Mouse (Mus musculus): ENCODE data around the gene Timm29. TPM values are rescaled to one million over a fixed set of nuclear protein-coding genes. Genes with fewer than 3 reads are reported as not detected.

The Timm29 gene
- total and polyA plus RNA-seq, 2 experiments from 2014 or later = 23.2 to 44.6 TPM

- no peaks in the 10 kb centered on the region for H3K27me3 ChIP-seq (ENCODE audit: control insufficient read depth, insufficient read depth, low read length)
- H3K9ac ChIP-seq (replicated peaks; ENCODE audit: low read depth, low read length) = no peak overlapping the region
- H3K9me3 ChIP-seq (replicated peaks; ENCODE audit: control insufficient read depth, low read length) = no peaks in the 10 kb centered on the region
- no peak for DNase-seq (ENCODE audit: low spot score)
- no peak overlapping the region for H3K4me3 ChIP-seq (ENCODE audit: low read depth, low read length)
- ATAC-seq (ENCODE audit: insufficient read depth, low read depth) = no peak
- H3K4me2 ChIP-seq (ENCODE audit: low read depth, low read length) = no peak overlapping the region
- H3K4me1 ChIP-seq (ENCODE audit: control insufficient read depth, insufficient read depth) = no peaks in the 10 kb centered on the region
- H3K27ac ChIP-seq (ENCODE audit: low read depth) = no peak overlapping the region
- 59% methylated on average over 1 of the region's 1 CpGs for WGBS
- TF ChIP-seq EP300 (IDR thresholded peaks at IDR 0.05; ENCODE audit: low read depth) (no peak), CTCF (IDR thresholded peaks at IDR 0.05; ENCODE audit: low read depth) (no peak)
- no peaks in the 10 kb centered on the region for H3K36me3 ChIP-seq (replicated peaks; ENCODE audit: control insufficient read depth, insufficient read depth, low read length)
Observed at GRCm38 (mm10) chr9:21606648-21607047, 14.1 kb downstream of the Timm29 start.

- 72% methylated on average over 1 of the region's 1 CpGs for WGBS
- no peak for ATAC-seq (ENCODE audit: insufficient read depth, low read depth)
- no peak overlapping the region for H3K27ac ChIP-seq (ENCODE audit: low read depth)
Observed at GRCm38 (mm10) chr9:21609861-21610260, 17.3 kb downstream of the Timm29 start.

GRCm38 (mm10) chr9:21614864-21615616 is 22.5 kb downstream of the Timm29 start:
- 76% methylated on average over 15 of the region's 15 CpGs for WGBS
- Histone ChIP-seq H3K4me3 (ENCODE audit: low read depth, low read length) (peak overlapping the region; percentile 74), H3K36me3 (replicated peaks; ENCODE audit: control insufficient read depth, insufficient read depth, low read length) (no peaks in the 10 kb centered on the region), H3K9ac (replicated peaks; ENCODE audit: low read depth, low read length) (peak overlapping the region; percentile 55), H3K27ac (ENCODE audit: low read depth) (peak overlapping the region; percentile 92), H3K4me1 (ENCODE audit: control insufficient read depth, insufficient read depth) (peaks cover 14% of the 10 kb centered on the region), H3K27me3 (ENCODE audit: control insufficient read depth, insufficient read depth, low read length) (no peaks in the 10 kb centered on the region), H3K4me2 (ENCODE audit: low read depth, low read length) (peak overlapping the region; percentile 62), H3K9me3 (replicated peaks; ENCODE audit: control insufficient read depth, low read length) (no peaks in the 10 kb centered on the region)
- DNase-seq (ENCODE audit: low spot score) (no peak), ATAC-seq (ENCODE audit: insufficient read depth, low read depth) (no peak)
- TF ChIP-seq EP300 (IDR thresholded peaks at IDR 0.05; ENCODE audit: low read depth) (no peak), CTCF (IDR thresholded peaks at IDR 0.05; ENCODE audit: low read depth) (no peak)

More at GRCm38 (mm10) chr9:21609861-21610260, 17.3 kb downstream of the Timm29 start:
- Histone ChIP-seq H3K9me3 (replicated peaks; ENCODE audit: control insufficient read depth, low read length) (no peaks in the 10 kb centered on the region), H3K27me3 (ENCODE audit: control insufficient read depth, insufficient read depth, low read length) (no peaks in the 10 kb centered on the region), H3K4me1 (ENCODE audit: control insufficient read depth, insufficient read depth) (no peaks in the 10 kb centered on the region), H3K36me3 (replicated peaks; ENCODE audit: control insufficient read depth, insufficient read depth, low read length) (no peaks in the 10 kb centered on the region), H3K4me3 (ENCODE audit: low read depth, low read length) (no peak overlapping the region), H3K4me2 (ENCODE audit: low read depth, low read length) (no peak overlapping the region), H3K9ac (replicated peaks; ENCODE audit: low read depth, low read length) (no peak overlapping the region)
- TF ChIP-seq CTCF (IDR thresholded peaks at IDR 0.05; ENCODE audit: low read depth) (no peak), EP300 (IDR thresholded peaks at IDR 0.05; ENCODE audit: low read depth) (no peak)
- no peak for DNase-seq (ENCODE audit: low spot score)

GRCm38 (mm10) chr9:21615617-21616231 is 23.2 kb downstream of the Timm29 start, which contains the start of gene Smarca4:
Smarca4 (plus strand) TSS chr9:21616169.
- peak within 1 kb of the TSS; percentile 87 for H3K9ac ChIP-seq (replicated peaks; ENCODE audit: low read depth, low read length)
- peak within 1 kb of the TSS; percentile 74 for H3K4me3 ChIP-seq (ENCODE audit: low read depth, low read length)
- no peaks in the 10 kb centered on the region for H3K27me3 ChIP-seq (ENCODE audit: control insufficient read depth, insufficient read depth, low read length)
- H3K27ac ChIP-seq (ENCODE audit: low read depth) = peak within 1 kb of the TSS; percentile 93
- H3K9me3 ChIP-seq (replicated peaks; ENCODE audit: control insufficient read depth, low read length) = no peaks in the 10 kb centered on the region
- peak; percentile 97 for ATAC-seq (ENCODE audit: insufficient read depth, low read depth)
- H3K4me2 ChIP-seq (ENCODE audit: low read depth, low read length) = peak within 1 kb of the TSS; percentile 70
- H3K4me1 ChIP-seq (ENCODE audit: control insufficient read depth, insufficient read depth) = peaks cover 14% of the 10 kb centered on the region
- TF ChIP-seq EP300 (IDR thresholded peaks at IDR 0.05; ENCODE audit: low read depth) = no peak
- TF ChIP-seq CTCF (IDR thresholded peaks at IDR 0.05; ENCODE audit: low read depth) = no peak
- peak; percentile 98 for DNase-seq (ENCODE audit: low spot score)
- WGBS = under 1% methylated on average over 43 of the region's 45 CpGs
- H3K36me3 ChIP-seq (replicated peaks; ENCODE audit: control insufficient read depth, insufficient read depth, low read length) = no peaks in the 10 kb centered on the region

GRCm38 (mm10) chr9:21616232-21616781 is 23.8 kb downstream of the Timm29 start:
- Histone ChIP-seq H3K36me3 (replicated peaks; ENCODE audit: control insufficient read depth, insufficient read depth, low read length) (no peaks in the 10 kb centered on the region), H3K4me2 (ENCODE audit: low read depth, low read length) (peak overlapping the region; percentile 70), H3K27ac (ENCODE audit: low read depth) (peak overlapping the region; percentile 93), H3K9ac (replicated peaks; ENCODE audit: low read depth, low read length) (peak overlapping the region; percentile 87), H3K4me3 (ENCODE audit: low read depth, low read length) (peak overlapping the region; percentile 74), H3K4me1 (ENCODE audit: control insufficient read depth, insufficient read depth) (peaks cover 14% of the 10 kb centered on the region), H3K9me3 (replicated peaks; ENCODE audit: control insufficient read depth, low read length) (no peaks in the 10 kb centered on the region), H3K27me3 (ENCODE audit: control insufficient read depth, insufficient read depth, low read length) (no peaks in the 10 kb centered on the region)
- 1% methylated on average over 57 of the region's 57 CpGs for WGBS
- TF ChIP-seq CTCF (IDR thresholded peaks at IDR 0.05; ENCODE audit: low read depth) (no peak), EP300 (IDR thresholded peaks at IDR 0.05; ENCODE audit: low read depth) (no peak)
- ATAC-seq (ENCODE audit: insufficient read depth, low read depth) = peak; percentile 82
- peak; percentile 87 for DNase-seq (ENCODE audit: low spot score)

All from heart, postnatal 0 days (tissue).